Mouse (Mus musculus): ENCODE data around the gene Hoxb3. TPM values are rescaled to one million over a fixed set of nuclear protein-coding genes. Genes with fewer than 3 reads are reported as not detected.

The Hoxb3 gene
- total and polyA plus RNA-seq, 2 experiments from 2014 or later: 9.2 TPM; not detected in 1

GRCm38 (mm10) chr11:96279421-96280233 is 43.5 kb upstream of the Hoxb3 start:
- no peak overlapping the region for H3K4me2 ChIP-seq (ENCODE audit: low read depth, low read length, poor library complexity, severe bottlenecking)
- no peak overlapping the region for H3K27ac ChIP-seq (ENCODE audit: low read depth, low read length)

GRCm38 (mm10) chr11:96280399-96281378 is 42.4 kb upstream of the Hoxb3 start:
- no peak overlapping the region for H3K27ac ChIP-seq (ENCODE audit: low read depth, low read length)
- no peak for ATAC-seq (ENCODE audit: low FRiP score)
- no peaks in the 10 kb centered on the region for H3K36me3 ChIP-seq (ENCODE audit: insufficient read depth, low read length)
- no peak overlapping the region for H3K4me2 ChIP-seq (ENCODE audit: low read depth, low read length, poor library complexity, severe bottlenecking)
- H3K27me3 ChIP-seq (ENCODE audit: insufficient read depth, low read length): peaks cover 87% of the 10 kb centered on the region
- H3K9ac ChIP-seq (replicated peaks; ENCODE audit: low read length, poor library complexity, severe bottlenecking): no peak overlapping the region
- no peak for DNase-seq (ENCODE audit: low spot score)
- no peaks in the 10 kb centered on the region for H3K4me1 ChIP-seq (ENCODE audit: insufficient read depth, low read length)
- no peak for TF ChIP-seq CTCF (IDR thresholded peaks at IDR 0.05)
- H3K9me3 ChIP-seq (ENCODE audit: low read length): no peaks in the 10 kb centered on the region
- H3K4me3 ChIP-seq (ENCODE audit: low read depth, low read length): no peak overlapping the region
- WGBS: 6% methylated on average over 8 of the region's 8 CpGs

More at GRCm38 (mm10) chr11:96279421-96280233, 43.5 kb upstream of the Hoxb3 start:
- Histone ChIP-seq H3K36me3 (ENCODE audit: insufficient read depth, low read length) (no peaks in the 10 kb centered on the region), H3K9ac (replicated peaks; ENCODE audit: low read length, poor library complexity, severe bottlenecking) (no peak overlapping the region), H3K9me3 (ENCODE audit: low read length) (no peaks in the 10 kb centered on the region), H3K4me3 (ENCODE audit: low read depth, low read length) (no peak overlapping the region), H3K4me1 (ENCODE audit: insufficient read depth, low read length) (no peaks in the 10 kb centered on the region), H3K27me3 (ENCODE audit: insufficient read depth, low read length) (peaks cover 90% of the 10 kb centered on the region)
- DNase-seq (ENCODE audit: low spot score): no peak
- ATAC-seq (ENCODE audit: low FRiP score): no peak
- no peak for TF ChIP-seq CTCF (IDR thresholded peaks at IDR 0.05)
- WGBS: 3% methylated on average over 31 of the region's 31 CpGs

- Histone ChIP-seq H3K27ac (ENCODE audit: low read depth, low read length) (no peak overlapping the region), H3K27me3 (ENCODE audit: insufficient read depth, low read length) (peaks cover 82% of the 10 kb centered on the region), H3K4me1 (ENCODE audit: insufficient read depth, low read length) (no peaks in the 10 kb centered on the region), H3K4me3 (ENCODE audit: low read depth, low read length) (no peak overlapping the region), H3K36me3 (ENCODE audit: insufficient read depth, low read length) (no peaks in the 10 kb centered on the region), H3K4me2 (ENCODE audit: low read depth, low read length, poor library complexity, severe bottlenecking) (no peak overlapping the region), H3K9me3 (ENCODE audit: low read length) (no peaks in the 10 kb centered on the region), H3K9ac (replicated peaks; ENCODE audit: low read length, poor library complexity, severe bottlenecking) (no peak overlapping the region)
- 4% methylated on average over 18 of the region's 18 CpGs for WGBS
- ATAC-seq (ENCODE audit: low FRiP score) (no peak), DNase-seq (ENCODE audit: low spot score) (no peak)
- no peak for TF ChIP-seq CTCF (IDR thresholded peaks at IDR 0.05)
Observed at GRCm38 (mm10) chr11:96281396-96281795, 41.7 kb upstream of the Hoxb3 start.

- no peaks in the 10 kb centered on the region for H3K9me3 ChIP-seq (ENCODE audit: low read length)
- no peak for ATAC-seq (ENCODE audit: low FRiP score)
- H3K4me1 ChIP-seq (ENCODE audit: insufficient read depth, low read length): no peaks in the 10 kb centered on the region
- H3K27ac ChIP-seq (ENCODE audit: low read depth, low read length): no peak within 1 kb of the TSS
- H3K36me3 ChIP-seq (ENCODE audit: insufficient read depth, low read length): no peaks in the 10 kb centered on the region
- 2% methylated on average over 27 of the region's 27 CpGs for WGBS
- H3K4me3 ChIP-seq (ENCODE audit: low read depth, low read length): no peak within 1 kb of the TSS
- H3K27me3 ChIP-seq (ENCODE audit: insufficient read depth, low read length): peaks cover 82% of the 10 kb centered on the region
- no peak for DNase-seq (ENCODE audit: low spot score)
- TF ChIP-seq CTCF (IDR thresholded peaks at IDR 0.05): no peak
- H3K4me2 ChIP-seq (ENCODE audit: low read depth, low read length, poor library complexity, severe bottlenecking): no peak within 1 kb of the TSS
- no peak within 1 kb of the TSS for H3K9ac ChIP-seq (replicated peaks; ENCODE audit: low read length, poor library complexity, severe bottlenecking)
Observed at GRCm38 (mm10) chr11:96281855-96282570, 41.1 kb upstream of the Hoxb3 start, which contains the start of gene Hoxb8. Hoxb8 (plus strand) TSS chr11:96281905.

GRCm38 (mm10) chr11:96282795-96283430 is 40.2 kb upstream of the Hoxb3 start:
- Histone ChIP-seq H3K4me2 (ENCODE audit: low read depth, low read length, poor library complexity, severe bottlenecking) (no peak overlapping the region), H3K4me1 (ENCODE audit: insufficient read depth, low read length) (no peaks in the 10 kb centered on the region), H3K27me3 (ENCODE audit: insufficient read depth, low read length) (peaks cover 83% of the 10 kb centered on the region), H3K36me3 (ENCODE audit: insufficient read depth, low read length) (no peaks in the 10 kb centered on the region), H3K9me3 (ENCODE audit: low read length) (no peaks in the 10 kb centered on the region), H3K27ac (ENCODE audit: low read depth, low read length) (no peak overlapping the region), H3K9ac (replicated peaks; ENCODE audit: low read length, poor library complexity, severe bottlenecking) (no peak overlapping the region), H3K4me3 (ENCODE audit: low read depth, low read length) (no peak overlapping the region)
- no peak for DNase-seq (ENCODE audit: low spot score)
- whole genome bisulfite sequencing: under 1% methylated on average over 49 of the region's 49 CpGs
- no peak for ATAC-seq (ENCODE audit: low FRiP score)
- no peak for TF ChIP-seq CTCF (IDR thresholded peaks at IDR 0.05)

All from midbrain, postnatal 0 days (tissue).